33 mouse cellular contexts compared by ENCODE assay signal in the genomic region with DNA sequence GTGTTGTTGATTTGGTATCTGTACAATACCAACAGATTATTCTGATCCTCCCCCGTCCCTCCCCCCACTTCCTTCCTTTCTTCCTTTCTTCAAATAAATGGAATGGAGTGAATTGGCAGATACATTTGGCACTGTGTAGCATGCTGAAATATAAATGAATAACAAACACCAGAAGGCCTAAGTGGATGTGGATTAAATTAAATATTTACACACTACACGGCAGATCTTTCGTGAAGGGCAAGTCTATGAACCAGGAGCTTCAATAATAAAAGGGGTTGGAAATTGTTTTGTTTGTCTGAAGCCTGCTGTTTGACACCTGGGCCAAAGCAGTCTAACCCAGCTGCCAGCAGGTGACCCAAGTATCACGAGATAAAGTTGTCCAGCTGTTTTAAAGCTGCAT. TPM values are rescaled to one million over a fixed set of nuclear protein-coding genes. Genes with fewer than 3 reads are reported as not detected.
DNase-seq lines count a peak whose midpoint lies in the region; ATAC-seq and TF ChIP-seq lines count a peak whose summit lies in the region.
"Had no signal": no experiment of that assay in that cellular context is flagged by ENCODE, and none has a peak within 500 bp of the region (broad histone marks: within the 10 kb centered on the region; RNA-seq: fewer than 3 reads in every experiment).

No protein-coding gene starts in this region.

- H3K9me3 ChIP-seq in intestine, embryonic 15.5 days, result no peaks in the 10 kb centered on the region
- no peaks in the 10 kb centered on the region for H3K9me3 ChIP-seq in intestine, embryonic 16.5 days (ENCODE audit: control insufficient read depth, low read length)
- no peaks in the 10 kb centered on the region for H3K9me3 ChIP-seq in lung, postnatal 0 days (ENCODE audit: low read length)
- H3K9me3 ChIP-seq in stomach, embryonic 16.5 days (replicated peaks; ENCODE audit: control insufficient read depth, low read length), result no peaks in the 10 kb centered on the region
- H3K9me3 ChIP-seq in forebrain, embryonic 11.5 days (ENCODE audit: control insufficient read depth, low read length), result no peaks in the 10 kb centered on the region
- H3K9me3 ChIP-seq: embryonic facial prominence, embryonic 12.5 days; forebrain, embryonic 10.5 days; heart, embryonic 13.5 days; liver, embryonic 13.5 days; neural tube, embryonic 13.5 days had no signal

- H3K9ac ChIP-seq in intestine, embryonic 15.5 days, result no peak overlapping the region
- H3K9ac ChIP-seq in intestine, embryonic 16.5 days (ENCODE audit: low read depth, low read length), result no peak overlapping the region
- H3K9ac ChIP-seq in lung, postnatal 0 days (replicated peaks; ENCODE audit: low read depth), result no peak overlapping the region
- no peak overlapping the region for H3K9ac ChIP-seq in stomach, embryonic 16.5 days (ENCODE audit: low read length)
- no peak overlapping the region for H3K9ac ChIP-seq in forebrain, embryonic 11.5 days (ENCODE audit: low read length)
- H3K9ac ChIP-seq: embryonic facial prominence, embryonic 12.5 days; forebrain, postnatal 0 days; heart, embryonic 13.5 days; hindbrain, embryonic 14.5 days; liver, embryonic 13.5 days; neural tube, embryonic 13.5 days had no signal

- 0 out of 2 replicates have a peak, but pooled peaks cover 2% of the 10 kb centered on the region for H3K4me1 ChIP-seq in intestine, embryonic 15.5 days (replicated peaks)
- peaks cover 12% of the 10 kb centered on the region for H3K4me1 ChIP-seq in intestine, embryonic 16.5 days (ENCODE audit: control insufficient read depth, insufficient read depth, low read length)
- H3K4me1 ChIP-seq in lung, postnatal 0 days (ENCODE audit: insufficient read depth, low read depth, low read length), result peaks cover 10% of the 10 kb centered on the region; the same call in 1 of the 2 replicates
- H3K4me1 ChIP-seq in stomach, embryonic 16.5 days (ENCODE audit: control insufficient read depth, insufficient read depth, low read length), result peaks cover 21% of the 10 kb centered on the region
- peaks cover 2% of the 10 kb centered on the region; the same call in 1 of the 2 replicates for H3K4me1 ChIP-seq in forebrain, embryonic 11.5 days (replicated peaks; ENCODE audit: control insufficient read depth, insufficient read depth, low read length)

- H3K27ac ChIP-seq in intestine, embryonic 15.5 days, result no peak overlapping the region
- H3K27ac ChIP-seq in intestine, embryonic 16.5 days (ENCODE audit: low read length), result no peak overlapping the region
- H3K27ac ChIP-seq in lung, postnatal 0 days (ENCODE audit: low read length), result 0 out of 2 replicates have a peak overlapping the region, but pooled peaks have one; percentile 27
- peak overlapping the region; percentile 44; the same call in 1 of the 2 replicates for H3K27ac ChIP-seq in stomach, embryonic 16.5 days (ENCODE audit: low read length)
- no peak overlapping the region for H3K27ac ChIP-seq in forebrain, embryonic 11.5 days (ENCODE audit: low read depth, low read length)
- H3K27ac ChIP-seq: embryonic facial prominence, embryonic 12.5 days; forebrain, embryonic 10.5 days; heart, embryonic 13.5 days; hindbrain, embryonic 14.5 days; kidney, postnatal 0 days; liver, embryonic 13.5 days; neural tube, embryonic 13.5 days had no signal

- 0 out of 2 replicates have a peak, but pooled peaks have one; percentile 15 for ATAC-seq in intestine, embryonic 15.5 days
- no peak for ATAC-seq in intestine, embryonic 16.5 days
- ATAC-seq in lung, postnatal 0 days, result peak; percentile 46
- peak; percentile 72; the same call in 1 of the 2 replicates for ATAC-seq in stomach, embryonic 16.5 days (ENCODE audit: insufficient read depth, low FRiP score)
- ATAC-seq in forebrain, embryonic 11.5 days (replicated peaks; ENCODE audit: low FRiP score), result no peak
- ATAC-seq: inflammation-experienced regulatory T-cells, adult 6 months; Patski had no signal

- H3K4me2 ChIP-seq in intestine, embryonic 15.5 days (replicated peaks), result no peak overlapping the region
- no peak overlapping the region for H3K4me2 ChIP-seq in intestine, embryonic 16.5 days (ENCODE audit: low read depth, low read length)
- H3K4me2 ChIP-seq in lung, postnatal 0 days (replicated peaks; ENCODE audit: low read depth, low read length), result no peak overlapping the region
- H3K4me2 ChIP-seq in stomach, embryonic 16.5 days (ENCODE audit: low read depth, low read length), result peak overlapping the region; percentile 6; the same call in 1 of the 2 replicates
- no peak overlapping the region for H3K4me2 ChIP-seq in forebrain, embryonic 11.5 days (ENCODE audit: low read depth, low read length, severe bottlenecking)
- H3K4me2 ChIP-seq: embryonic facial prominence, embryonic 12.5 days; heart, embryonic 13.5 days; hindbrain, embryonic 14.5 days; liver, embryonic 13.5 days; neural tube, embryonic 13.5 days had no signal

- 23% methylated on average over 4 of the region's 4 CpGs for WGBS in intestine, embryonic 15.5 days
- WGBS in intestine, embryonic 16.5 days, result 28% methylated on average over 4 of the region's 4 CpGs
- WGBS in lung, postnatal 0 days, result 5% methylated on average over 4 of the region's 4 CpGs
- 13% methylated on average over 4 of the region's 4 CpGs for WGBS in stomach, embryonic 16.5 days
- 73% methylated on average over 4 of the region's 4 CpGs for WGBS in forebrain, embryonic 11.5 days

- H3K36me3 ChIP-seq in intestine, embryonic 15.5 days, result no peaks in the 10 kb centered on the region
- no peaks in the 10 kb centered on the region for H3K36me3 ChIP-seq in intestine, embryonic 16.5 days (ENCODE audit: control insufficient read depth, insufficient read depth, low read length)
- H3K36me3 ChIP-seq in lung, postnatal 0 days (ENCODE audit: insufficient read depth, low read length), result no peaks in the 10 kb centered on the region
- H3K36me3 ChIP-seq in stomach, embryonic 16.5 days (ENCODE audit: control insufficient read depth, insufficient read depth, low read length), result no peaks in the 10 kb centered on the region
- H3K36me3 ChIP-seq in forebrain, embryonic 11.5 days (ENCODE audit: control insufficient read depth, insufficient read depth, low read length), result no peaks in the 10 kb centered on the region
- H3K36me3 ChIP-seq: embryonic facial prominence, embryonic 12.5 days; forebrain, embryonic 10.5 days; G1E; heart, embryonic 13.5 days; liver, embryonic 13.5 days; neural tube, embryonic 13.5 days had no signal

- DNase-seq in lung, postnatal 0 days (ENCODE audit: low spot score), result peak; percentile 53
- DNase-seq in lung, postnatal 36 days, result no peak
- peak; percentile 32 for DNase-seq in brain, embryonic 14.5 days (ENCODE audit: low read depth)
- no peak for DNase-seq in forebrain, embryonic 11.5 days (ENCODE audit: low spot score)
- DNase-seq in left cerebral cortex, adult 9 months (ENCODE audit: low spot score in 2 of 2), result no peak
- DNase-seq: adrenal gland, postnatal 10 days; cerebellum, adult 11-12 months; cerebellum, adult 9-11 months; embryo, embryonic 11 days; gastrocnemius, postnatal 10 days; heart, postnatal 10 days; kidney, adult 8-10 months; kidney, postnatal 4 days; left cerebral cortex, postnatal 4 days; liver, embryonic 13.5 days; lung, adult 2 months; right cerebral cortex, postnatal 4 days; thymus, adult 18-20 months; thymus, postnatal 25 days had no signal

- TF ChIP-seq CTCF in lung, postnatal 0 days (IDR thresholded peaks at IDR 0.05), result 0 out of 2 replicates have a peak, but pooled peaks have one; percentile 3
- TF ChIP-seq CTCF in brain, embryonic 14.5 days (IDR thresholded peaks at IDR 0.05; ENCODE audit: borderline replicate concordance, extremely low read depth, insufficient read depth, insufficient read length), result no peak

- TF ChIP-seq EP300 in lung, postnatal 0 days (IDR thresholded peaks at IDR 0.05), result no peak

- H3K27me3 ChIP-seq in intestine, embryonic 15.5 days (replicated peaks), result no peaks in the 10 kb centered on the region
- H3K27me3 ChIP-seq in intestine, embryonic 16.5 days (replicated peaks; ENCODE audit: control insufficient read depth, insufficient read depth, low read length), result no peaks in the 10 kb centered on the region
- no peaks in the 10 kb centered on the region for H3K27me3 ChIP-seq in lung, postnatal 0 days (replicated peaks; ENCODE audit: insufficient read depth, low read length)
- no peaks in the 10 kb centered on the region for H3K27me3 ChIP-seq in stomach, embryonic 16.5 days (ENCODE audit: control insufficient read depth, insufficient read depth, low read length)
- H3K27me3 ChIP-seq in forebrain, embryonic 11.5 days (ENCODE audit: control insufficient read depth, insufficient read depth, low read length), result no peaks in the 10 kb centered on the region
- H3K27me3 ChIP-seq: embryonic facial prominence, embryonic 12.5 days; heart, embryonic 13.5 days; liver, embryonic 13.5 days; neural tube, embryonic 13.5 days; Patski had no signal

- TF ChIP-seq POLR2A in brain, embryonic 14.5 days (IDR thresholded peaks at IDR 0.05; ENCODE audit: borderline replicate concordance, extremely low read depth, insufficient read depth, insufficient read length, poor library complexity, severe bottlenecking), result no peak

- no peak overlapping the region for H3K4me3 ChIP-seq in intestine, embryonic 15.5 days (replicated peaks)
- no peak overlapping the region for H3K4me3 ChIP-seq in intestine, embryonic 16.5 days (ENCODE audit: low read length)
- H3K4me3 ChIP-seq in lung, postnatal 0 days (ENCODE audit: low read depth, low read length), result no peak overlapping the region
- H3K4me3 ChIP-seq in stomach, embryonic 16.5 days (replicated peaks; ENCODE audit: low read length), result no peak overlapping the region
- no peak overlapping the region for H3K4me3 ChIP-seq in forebrain, embryonic 11.5 days (ENCODE audit: low read depth, low read length)
- H3K4me3 ChIP-seq: embryonic facial prominence, embryonic 12.5 days; forebrain, embryonic 10.5 days; heart, embryonic 13.5 days; liver, embryonic 13.5 days; megakaryocyte, embryonic 14.5 days; neural tube, embryonic 13.5 days had no signal

RNA-seq across cellular contexts. Expression of a gene that starts 23.4 kb away (rescaled TPM):
- 210 and 215 TPM in 2 replicates for polyA plus RNA-seq in intestine, embryonic 15.5 days (2015; fragmentation: Nextera tagmentation; extraction: Ambion mirVana)
- 203 and 204 TPM in 2 replicates for polyA plus RNA-seq in intestine, embryonic 16.5 days (2015; fragmentation: Nextera tagmentation; extraction: Ambion mirVana)
- polyA plus RNA-seq in lung, postnatal 0 days (2015; fragmentation: Nextera tagmentation; extraction: Ambion mirVana), result 523 and 525 TPM in 2 replicates
- polyA plus RNA-seq in brain, embryonic 14.5 days (2012; rRNA removed), result 307 and 363 TPM in 2 replicates
- 326 and 359 TPM in 2 replicates for polyA plus RNA-seq in stomach, embryonic 16.5 days (2015; fragmentation: Nextera tagmentation; extraction: Ambion mirVana)
- polyA plus RNA-seq in forebrain, embryonic 11.5 days (2014; fragmentation: Nextera tagmentation; extraction: Ambion mirVana), result 209 and 217 TPM in 2 replicates

RNA-seq across cellular contexts. Expression of a gene that starts 45.3 kb away (rescaled TPM):
- 3.9 and 4.1 TPM in 2 replicates for polyA plus RNA-seq in intestine, embryonic 15.5 days (2015; fragmentation: Nextera tagmentation; extraction: Ambion mirVana)
- polyA plus RNA-seq in intestine, embryonic 16.5 days (2015; fragmentation: Nextera tagmentation; extraction: Ambion mirVana), result 3.5 and 4.2 TPM in 2 replicates
- 1.2 and 1.5 TPM in 2 replicates for polyA plus RNA-seq in lung, postnatal 0 days (2015; fragmentation: Nextera tagmentation; extraction: Ambion mirVana)
- polyA plus RNA-seq in brain, embryonic 14.5 days (2012; rRNA removed), result 30.2 and 30.6 TPM in 2 replicates
- polyA plus RNA-seq in stomach, embryonic 16.5 days (2015; fragmentation: Nextera tagmentation; extraction: Ambion mirVana), result 4.8 and 5.2 TPM in 2 replicates
- polyA plus RNA-seq in forebrain, embryonic 11.5 days (2014; fragmentation: Nextera tagmentation; extraction: Ambion mirVana), result 10.1 and 10.4 TPM in 2 replicates

Comparison
In these comparisons a context has a peak if more than half of its experiments do, and no peak if none do; other contexts are left out.
1. ATAC-seq: peak in intestine, embryonic 15.5 days (single experiment), lung, postnatal 0 days (single experiment) and stomach, embryonic 16.5 days (single experiment); none in intestine, embryonic 16.5 days (single experiment) and forebrain, embryonic 11.5 days (single experiment).
2. DNase-seq: peak in lung, postnatal 0 days (single experiment) and brain, embryonic 14.5 days (single experiment); none in lung, postnatal 36 days (single experiment), forebrain, embryonic 11.5 days (single experiment) and left cerebral cortex, adult 9 months (0 of 2).
3. H3K27ac ChIP-seq: peak in lung, postnatal 0 days (single experiment) and stomach, embryonic 16.5 days (single experiment); none in intestine, embryonic 15.5 days (single experiment), intestine, embryonic 16.5 days (single experiment) and forebrain, embryonic 11.5 days (single experiment).